Mouse (Mus musculus): ENCODE results near the gene Ly6g6d. TPM values are rescaled to one million over a fixed set of nuclear protein-coding genes. Genes with fewer than 3 reads are reported as not detected.

The Ly6g6d gene
- polyA plus RNA-seq, 1 experiment from 2014 or later, result not detected

Other genes with a start within 250 kb of the Ly6g6d start
- 18.7 TPM for gene Stk19, start 241.1 kb downstream of the Ly6g6d start, polyA plus RNA-seq (2017; shearing (Covaris generic))
- gene Dxo, start 241.0 kb downstream of the Ly6g6d start, polyA plus RNA-seq (2017; shearing (Covaris generic)), result 89.1 TPM
- gene Skiv2l, start 227.9 kb downstream of the Ly6g6d start, polyA plus RNA-seq (2017; shearing (Covaris generic)), result 137 TPM
- gene Nelfe, start 227.7 kb downstream of the Ly6g6d start, polyA plus RNA-seq (2017; shearing (Covaris generic)), result 27.2 TPM
- gene Cfb, start 215.5 kb downstream of the Ly6g6d start, polyA plus RNA-seq (2017; shearing (Covaris generic)), result not detected
- 0.32 TPM for gene Zbtb12, start 198.6 kb downstream of the Ly6g6d start, polyA plus RNA-seq (2017; shearing (Covaris generic))
- gene Gm20547, start 196.0 kb downstream of the Ly6g6d start, polyA plus RNA-seq (2017; shearing (Covaris generic)), result not detected
- gene C2, start 179.8 kb downstream of the Ly6g6d start, polyA plus RNA-seq (2017; shearing (Covaris generic)), result not detected
- gene Ehmt2, start 179.6 kb downstream of the Ly6g6d start, polyA plus RNA-seq (2017; shearing (Covaris generic)), result 49.8 TPM
- gene Slc44a4, start 163.6 kb downstream of the Ly6g6d start, polyA plus RNA-seq (2017; shearing (Covaris generic)), result not detected
- gene Neu1, start 146.8 kb downstream of the Ly6g6d start, polyA plus RNA-seq (2017; shearing (Covaris generic)), result 116 TPM
- gene Hspa1b, start 118.8 kb downstream of the Ly6g6d start, polyA plus RNA-seq (2017; shearing (Covaris generic)), result 785 TPM
- 42.4 TPM for gene Gm20481, start 108.2 kb downstream of the Ly6g6d start, polyA plus RNA-seq (2017; shearing (Covaris generic))
- 403 TPM for gene Hspa1a, start 105.9 kb downstream of the Ly6g6d start, polyA plus RNA-seq (2017; shearing (Covaris generic))
- 0.17 TPM for gene Hspa1l, start 105.4 kb downstream of the Ly6g6d start, polyA plus RNA-seq (2017; shearing (Covaris generic))
- gene Lsm2, start 96.2 kb downstream of the Ly6g6d start, polyA plus RNA-seq (2017; shearing (Covaris generic)), result 59.4 TPM
- gene Vars, start 77.1 kb downstream of the Ly6g6d start, polyA plus RNA-seq (2017; shearing (Covaris generic)), result 151 TPM
- gene Vwa7, start 61.5 kb downstream of the Ly6g6d start, polyA plus RNA-seq (2017; shearing (Covaris generic)), result not detected
- not detected for gene Sapcd1, start 50.0 kb downstream of the Ly6g6d start, polyA plus RNA-seq (2017; shearing (Covaris generic))
- 4.4 TPM for gene Msh5, start 31.3 kb downstream of the Ly6g6d start, polyA plus RNA-seq (2017; shearing (Covaris generic))
- 228 TPM for gene Clic1, start 28.1 kb downstream of the Ly6g6d start, polyA plus RNA-seq (2017; shearing (Covaris generic))
- 0.95 TPM for gene Ddah2, start 19.0 kb downstream of the Ly6g6d start, polyA plus RNA-seq (2017; shearing (Covaris generic))
- gene Ly6g6c, start 12.7 kb downstream of the Ly6g6d start, polyA plus RNA-seq (2017; shearing (Covaris generic)), result not detected
- not detected for gene Mpig6b, start 11.9 kb downstream of the Ly6g6d start, polyA plus RNA-seq (2017; shearing (Covaris generic))
- gene Ly6g6e, start 1.2 kb downstream of the Ly6g6d start, polyA plus RNA-seq (2017; shearing (Covaris generic)), result not detected
- gene Ly6g6f, start 7.5 kb upstream of the Ly6g6d start, polyA plus RNA-seq (2017; shearing (Covaris generic)), result not detected
- 90.2 TPM for gene Abhd16a, start 11.2 kb upstream of the Ly6g6d start, polyA plus RNA-seq (2017; shearing (Covaris generic))
- not detected for gene Ly6g5c, start 30.2 kb upstream of the Ly6g6d start, polyA plus RNA-seq (2017; shearing (Covaris generic))
- gene Ly6g5b, start 37.4 kb upstream of the Ly6g6d start, polyA plus RNA-seq (2017; shearing (Covaris generic)), result 1.2 TPM
- 64.4 TPM for gene Gpank1, start 43.4 kb upstream of the Ly6g6d start, polyA plus RNA-seq (2017; shearing (Covaris generic))
- gene Csnk2b, start 44.0 kb upstream of the Ly6g6d start, polyA plus RNA-seq (2017; shearing (Covaris generic)), result 190 TPM
- gene D17H6S53E, start 48.3 kb upstream of the Ly6g6d start, polyA plus RNA-seq (2017; shearing (Covaris generic)), result 0.75 TPM
- gene Apom, start 54.0 kb upstream of the Ly6g6d start, polyA plus RNA-seq (2017; shearing (Covaris generic)), result not detected
- 77.8 TPM for gene Bag6, start 57.1 kb upstream of the Ly6g6d start, polyA plus RNA-seq (2017; shearing (Covaris generic))
- gene Prrc2a, start 86.8 kb upstream of the Ly6g6d start, polyA plus RNA-seq (2017; shearing (Covaris generic)), result 31.3 TPM
- gene Aif1, start 98.0 kb upstream of the Ly6g6d start, polyA plus RNA-seq (2017; shearing (Covaris generic)), result not detected
- 1.8 TPM for gene Lst1, start 110.4 kb upstream of the Ly6g6d start, polyA plus RNA-seq (2017; shearing (Covaris generic))
- 754 TPM for gene Ltb, start 116.4 kb upstream of the Ly6g6d start, polyA plus RNA-seq (2017; shearing (Covaris generic))
- 4.2 TPM for gene Tnf, start 123.9 kb upstream of the Ly6g6d start, polyA plus RNA-seq (2017; shearing (Covaris generic))
- gene Lta, start 127.3 kb upstream of the Ly6g6d start, polyA plus RNA-seq (2017; shearing (Covaris generic)), result 24.6 TPM
- gene Gm16181, start 142.8 kb upstream of the Ly6g6d start, polyA plus RNA-seq (2017; shearing (Covaris generic)), result not detected
- 1.4 TPM for gene Atp6v1g2, start 155.6 kb upstream of the Ly6g6d start, polyA plus RNA-seq (2017; shearing (Covaris generic))
- 16.0 TPM for gene Nfkbil1, start 157.7 kb upstream of the Ly6g6d start, polyA plus RNA-seq (2017; shearing (Covaris generic))
- 192 TPM for gene Ddx39b, start 163.7 kb upstream of the Ly6g6d start, polyA plus RNA-seq (2017; shearing (Covaris generic))
- 5,786 TPM for gene H2-D1, start 184.7 kb upstream of the Ly6g6d start, polyA plus RNA-seq (2017; shearing (Covaris generic))
- not detected for gene H2-Q1, start 242.3 kb upstream of the Ly6g6d start, polyA plus RNA-seq (2017; shearing (Covaris generic))

Data from naive thymus-derived CD4-positive, alpha-beta T cell, adult 5 months (primary cell).